Mouse (Mus musculus) lung, postnatal 25 days (tissue): ENCODE data around the gene Mrps15.
"Not testable (repeated sequence)": the region's sequence is repeated elsewhere in the genome, so short reads cannot be mapped to it uniquely, and the experiment has no call there.

Source experiments
- DNase-seq: peaks from one replicate; pipeline ENCODE4 v3.0.0; 2022; ENCODE audit warnings: low spot score

The Mrps15 gene

GRCm38 (mm10) chr4:126077833-126078232 lies 31.1 kb downstream of the Mrps15 start:
- no peak for DNase-seq

- no peak for DNase-seq
Observed at GRCm38 (mm10) chr4:126079266-126079665, 32.5 kb downstream of the Mrps15 start.

DNA sequence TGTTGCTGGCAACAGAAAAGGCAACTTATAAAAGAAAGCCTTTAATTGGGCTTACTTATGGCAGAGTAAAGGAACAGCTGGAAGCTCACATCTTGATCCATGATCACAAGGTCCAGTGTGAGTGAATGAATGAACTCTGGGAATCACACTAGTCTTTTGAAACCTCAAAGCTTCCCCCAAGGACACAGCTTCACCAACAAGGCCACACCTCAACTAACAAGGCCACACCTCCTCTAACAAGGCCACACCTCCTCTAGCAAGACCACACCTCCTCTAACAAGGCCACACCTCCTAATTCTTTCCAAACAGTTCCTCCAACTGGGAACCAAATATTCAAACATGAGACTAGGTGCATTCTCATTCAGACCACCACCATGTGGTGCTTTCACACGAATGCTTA lies 34.9 kb downstream of the Mrps15 start:
- no peak for DNase-seq

GRCm38 (mm10) chr4:126083021-126083420 lies 36.3 kb downstream of the Mrps15 start:
- no peak for DNase-seq

DNA sequence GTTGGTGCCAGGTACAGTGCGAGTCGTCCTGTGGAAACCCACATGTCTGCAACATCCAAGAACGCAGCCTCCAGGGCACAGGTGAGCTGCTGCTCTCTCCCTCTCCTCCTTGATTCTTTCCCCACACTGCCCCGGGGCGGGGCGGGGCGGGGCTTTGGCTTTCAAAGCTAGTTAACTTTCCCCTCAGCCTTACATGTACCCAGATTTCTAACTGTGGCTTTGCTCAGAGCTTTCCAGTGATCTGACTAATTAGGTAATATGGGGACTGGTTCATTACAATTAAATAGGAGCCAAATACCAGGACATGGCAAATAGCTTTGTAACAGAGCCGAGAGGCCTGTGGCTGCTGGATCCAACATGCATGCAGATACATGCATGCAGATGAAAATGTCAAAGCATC lies 37.7 kb downstream of the Mrps15 start:
- no peak for DNase-seq

- DNase-seq = peak; percentile 88
Observed at GRCm38 (mm10) chr4:126085996-126086576, 39.4 kb downstream of the Mrps15 start.

GRCm38 (mm10) chr4:126090101-126090847 lies 43.5 kb downstream of the Mrps15 start:
- no peak for DNase-seq

- DNase-seq = no peak
Observed at GRCm38 (mm10) chr4:126090848-126091124, 44.1 kb downstream of the Mrps15 start.

DNA sequence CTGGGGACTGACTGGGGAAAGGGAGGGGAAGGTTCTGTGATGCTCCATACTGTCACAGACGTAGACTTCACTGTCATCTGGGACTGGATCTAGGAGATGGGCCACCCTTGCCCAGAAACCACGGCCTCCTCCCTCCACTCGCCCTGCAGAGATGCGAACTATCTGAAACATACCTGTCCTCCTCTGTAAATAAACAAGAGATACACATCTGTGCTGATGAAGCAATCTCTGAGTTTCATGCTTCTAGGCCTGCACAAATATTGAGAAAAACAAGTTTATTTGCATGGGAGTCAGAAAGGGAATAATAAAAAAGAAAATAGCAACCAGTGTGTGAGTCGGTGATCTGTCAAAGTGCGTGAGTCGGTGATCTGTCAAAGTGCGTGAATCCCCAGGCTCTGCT lies 45.1 kb downstream of the Mrps15 start:
- DNase-seq = no peak

- DNase-seq = not testable (repeated sequence)
Observed at GRCm38 (mm10) chr4:126095622-126096430, 49.1 kb downstream of the Mrps15 start.

- DNase-seq = peak; percentile 98
Observed at GRCm38 (mm10) chr4:126096464-126097111, 49.9 kb downstream of the Mrps15 start, which contains the start of gene Lsm10. Lsm10 (plus strand) TSS chr4:126096623.

- no peak for DNase-seq
Observed at GRCm38 (mm10) chr4:126097711-126098253, 51.1 kb downstream of the Mrps15 start.

GRCm38 (mm10) chr4:126099365-126099764 lies 52.6 kb downstream of the Mrps15 start:
- no peak for DNase-seq

DNA sequence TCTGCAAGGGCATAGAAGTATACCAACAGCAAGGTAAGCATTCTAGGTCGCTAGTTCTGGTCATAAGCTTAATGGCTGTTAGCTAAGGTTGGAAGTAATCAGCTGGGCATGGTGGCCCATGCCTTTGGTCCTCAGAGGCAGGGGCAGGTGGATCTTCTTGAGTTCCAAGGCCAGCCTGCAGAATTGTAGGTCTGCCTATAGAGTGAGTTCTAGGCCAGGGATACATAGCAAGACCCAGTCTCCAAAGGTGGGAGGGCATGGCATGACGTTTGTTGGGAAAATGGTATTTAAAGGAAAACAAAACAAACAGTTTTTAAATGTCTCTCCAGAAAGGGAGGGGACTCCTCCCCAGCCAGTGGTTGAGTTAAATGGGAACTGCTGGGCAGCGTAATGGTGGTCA lies 54.0 kb downstream of the Mrps15 start:
- DNase-seq = no peak

DNA sequence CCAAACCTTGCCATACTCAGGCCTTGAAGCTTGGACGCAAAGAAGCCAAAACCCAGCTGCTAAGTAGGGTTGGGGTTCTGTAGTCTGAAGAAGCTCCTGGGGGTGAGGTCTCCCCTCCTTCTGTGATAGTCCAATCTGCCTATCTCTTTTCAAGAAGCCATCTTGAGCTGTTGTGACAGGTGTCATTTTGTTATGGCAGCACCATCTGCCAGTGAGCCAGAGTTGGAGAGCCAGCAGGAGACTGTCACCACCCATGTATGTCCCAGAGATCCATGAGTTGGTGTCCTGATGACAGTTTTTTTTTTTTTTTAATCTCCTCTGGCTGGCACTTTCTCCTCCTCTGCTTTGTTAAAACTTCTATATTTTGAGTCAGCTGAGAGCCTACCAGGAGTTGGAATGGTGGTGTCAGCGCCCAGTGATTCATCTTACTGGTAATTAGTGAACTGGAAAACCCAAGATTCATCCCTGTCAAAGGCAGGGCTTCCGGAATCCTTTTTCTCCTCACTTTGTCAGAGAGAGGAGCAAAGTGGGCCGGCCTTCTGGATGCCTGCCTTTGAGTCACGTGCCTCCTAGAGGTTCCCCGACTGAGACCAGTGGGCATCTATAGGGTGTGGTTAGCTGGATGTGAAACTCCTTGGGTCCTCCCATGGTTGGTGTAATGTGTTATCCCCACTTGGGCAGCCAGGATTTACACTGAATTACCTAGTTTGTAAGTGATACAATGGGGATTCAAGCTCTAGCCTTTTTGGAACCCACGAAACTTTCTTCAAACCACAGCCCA lies 55.5 kb downstream of the Mrps15 start:
- peak; percentile 61 for DNase-seq

DNA sequence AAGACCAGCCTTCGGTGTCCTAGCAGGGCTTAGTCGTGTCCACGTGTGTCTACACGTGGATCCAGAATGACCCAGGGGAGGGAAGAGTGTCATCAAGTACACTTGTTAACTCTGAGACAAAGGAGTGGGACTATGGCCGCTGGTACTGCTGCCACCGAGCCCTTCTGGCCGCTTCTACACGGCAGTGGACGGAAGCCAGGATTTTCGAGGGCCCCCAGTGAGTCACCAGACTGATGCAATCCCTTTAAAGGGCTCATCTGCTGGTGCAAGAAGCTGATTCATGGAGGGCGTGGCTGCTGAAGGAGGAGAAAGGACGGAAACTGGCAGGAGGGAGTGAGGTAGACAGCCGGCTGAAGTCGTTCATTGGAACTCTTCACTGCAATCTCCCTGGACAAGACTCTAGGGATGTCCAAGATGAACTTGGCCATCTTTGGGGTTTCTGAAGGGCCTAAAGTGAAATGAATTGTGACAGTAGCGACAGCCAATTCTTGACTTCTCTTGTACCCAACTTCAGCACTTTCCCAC lies 56.4 kb downstream of the Mrps15 start:
- DNase-seq = peak; percentile 97

DNA sequence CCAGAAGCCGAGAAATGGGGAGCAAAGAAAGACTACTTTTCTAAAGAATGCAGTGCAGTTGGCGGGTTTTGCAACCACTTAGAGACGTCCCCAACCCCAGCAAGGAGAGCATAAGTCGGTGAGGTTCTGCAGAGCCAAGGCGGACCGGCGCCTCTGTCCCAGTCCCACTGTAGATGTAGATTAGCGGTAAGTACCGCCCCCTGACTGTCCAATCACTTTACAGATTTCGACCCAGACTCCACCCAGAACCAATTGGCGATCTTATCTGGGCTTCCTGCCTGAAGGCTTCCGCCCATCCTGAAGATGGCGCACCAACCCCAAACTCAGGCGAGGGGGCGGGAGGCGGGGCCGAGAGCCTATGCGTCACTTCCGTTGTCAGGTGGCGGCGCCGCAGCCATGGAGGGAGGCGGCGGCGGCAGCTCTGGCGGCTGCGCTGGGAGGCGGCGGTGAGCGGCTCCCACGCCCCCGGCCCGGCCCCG lies 56.9 kb downstream of the Mrps15 start, which contains the start of gene Stk40:
Gene Stk40 (plus strand): TSS at position 368 of the 479 bp plus-strand sequence.
- peak; percentile 98 for DNase-seq

DNA sequence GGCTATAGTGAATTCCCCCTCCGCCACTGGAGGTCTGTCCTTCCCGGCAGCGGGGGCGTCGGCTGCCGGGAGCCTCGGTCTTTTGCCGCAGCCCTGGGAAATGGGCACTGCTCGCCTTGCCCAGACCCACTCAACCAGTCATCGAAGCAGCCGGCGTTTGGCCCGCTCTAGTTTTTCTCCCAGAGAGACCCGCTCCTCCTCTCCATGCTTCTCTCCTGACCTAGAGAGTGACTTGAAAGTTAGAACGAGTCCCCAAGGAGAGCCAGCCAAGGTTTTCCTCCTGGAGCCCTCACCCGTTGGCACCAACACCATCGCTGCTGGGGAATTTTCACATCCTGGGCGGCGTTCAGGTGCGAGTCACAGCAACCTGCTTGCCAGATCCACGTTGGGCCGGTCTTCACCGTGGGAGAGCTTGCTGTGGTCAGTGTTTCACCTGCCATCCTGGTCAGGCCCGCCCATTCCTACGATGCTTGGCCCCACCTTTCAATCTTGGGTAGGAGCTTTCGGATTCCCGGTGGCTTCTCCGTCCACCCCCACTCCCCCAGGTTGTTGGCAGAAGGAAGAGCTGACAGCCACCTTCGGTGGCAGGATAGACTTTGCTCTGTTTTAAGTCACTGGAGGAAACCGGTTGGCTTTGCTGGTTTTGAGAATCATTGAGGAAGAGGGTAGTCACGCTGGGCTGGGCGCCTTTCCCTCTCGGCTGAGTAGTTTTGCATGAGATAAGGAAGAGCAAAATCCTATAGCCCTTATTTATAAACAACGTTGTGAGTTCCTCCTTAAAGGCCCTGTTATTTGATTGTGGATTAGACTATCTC lies 57.7 kb downstream of the Mrps15 start:
- DNase-seq = peak; percentile 41
